Mouse (Mus musculus): Measurements from ENCODE around the gene Rerg. TPM values are rescaled to one million over a fixed set of nuclear protein-coding genes. Genes with fewer than 3 reads are reported as not detected.
A peak's percentile ranks its signal among the peaks of the same experiment; 100 is the strongest.

Rerg gene
- polyA plus RNA-seq, 1 experiment from 2014 or later, result 39.4 TPM

- Histone ChIP-seq H3K4me1 (peaks cover 13% of the 10 kb centered on the region), H3K27ac (no peak overlapping the region), H3K36me3 (no peaks in the 10 kb centered on the region), H3K9me3 (no peaks in the 10 kb centered on the region), H3K4me3 (no peak overlapping the region), H3K4me2 (no peak overlapping the region), H3K27me3 (no peaks in the 10 kb centered on the region), H3K9ac (no peak overlapping the region)
- WGBS, result 55% methylated on average over 3 of the region's 3 CpGs
- no peak for ATAC-seq (ENCODE audit: insufficient number of reproducible peaks, low FRiP score, low TSS enrichment, low read depth)
Observed at GRCm38 (mm10) chr6:137125006-137125405, 45.3 kb downstream of the Rerg start.

GRCm38 (mm10) chr6:137116849-137117473, 53.3 kb downstream of the Rerg start:
- no peak overlapping the region for H3K4me3 ChIP-seq
- H3K4me2 ChIP-seq, result no peak overlapping the region
- H3K9me3 ChIP-seq, result no peaks in the 10 kb centered on the region
- peak overlapping the region; percentile 47; the same call in 1 of the 2 replicates for H3K27ac ChIP-seq
- H3K27me3 ChIP-seq, result no peaks in the 10 kb centered on the region
- no peak overlapping the region for H3K9ac ChIP-seq
- no peak for ATAC-seq (ENCODE audit: insufficient number of reproducible peaks, low FRiP score, low TSS enrichment, low read depth)
- no peaks in the 10 kb centered on the region for H3K36me3 ChIP-seq
- 53% methylated on average over 1 of the region's 1 CpGs for WGBS
- H3K4me1 ChIP-seq, result peaks cover 9% of the 10 kb centered on the region; the same call in 1 of the 2 replicates

- Histone ChIP-seq H3K4me2 (no peak overlapping the region), H3K4me1 (peaks cover 28% of the 10 kb centered on the region), H3K4me3 (no peak overlapping the region), H3K27ac (no peak overlapping the region), H3K27me3 (no peaks in the 10 kb centered on the region), H3K9me3 (no peaks in the 10 kb centered on the region), H3K9ac (no peak overlapping the region), H3K36me3 (no peaks in the 10 kb centered on the region)
- WGBS, result 83% methylated on average over 7 of the region's 7 CpGs
- ATAC-seq (ENCODE audit: insufficient number of reproducible peaks, low FRiP score, low TSS enrichment, low read depth), result no peak
Observed at GRCm38 (mm10) chr6:137114859-137115258, 55.4 kb downstream of the Rerg start.

- Histone ChIP-seq H3K9ac (no peak overlapping the region), H3K4me3 (no peak overlapping the region), H3K9me3 (no peaks in the 10 kb centered on the region), H3K4me2 (no peak overlapping the region), H3K36me3 (no peaks in the 10 kb centered on the region), H3K4me1 (peaks cover 29% of the 10 kb centered on the region), H3K27ac (peak overlapping the region; percentile 81), H3K27me3 (no peaks in the 10 kb centered on the region)
- ATAC-seq (ENCODE audit: insufficient number of reproducible peaks, low FRiP score, low TSS enrichment, low read depth), result no peak
- WGBS, result 78% methylated on average over 9 of the region's 9 CpGs
Observed at GRCm38 (mm10) chr6:137111266-137111813, 59.0 kb downstream of the Rerg start.

- H3K4me2 ChIP-seq, result 0 out of 2 replicates have a peak overlapping the region, but pooled peaks have one; percentile 29
- ATAC-seq (ENCODE audit: insufficient number of reproducible peaks, low FRiP score, low TSS enrichment, low read depth), result peak; percentile 75
Observed at GRCm38 (mm10) chr6:137110778-137111174, 59.5 kb downstream of the Rerg start.

GRCm38 (mm10) chr6:137109811-137110777, 60.2 kb downstream of the Rerg start:
- H3K4me1 ChIP-seq, result peaks cover 29% of the 10 kb centered on the region
- H3K27me3 ChIP-seq, result no peaks in the 10 kb centered on the region
- H3K27ac ChIP-seq, result peak overlapping the region; percentile 81
- H3K36me3 ChIP-seq, result no peaks in the 10 kb centered on the region
- peak overlapping the region; percentile 29; the same call in 1 of the 2 replicates for H3K4me2 ChIP-seq
- H3K9ac ChIP-seq, result no peak overlapping the region
- no peaks in the 10 kb centered on the region for H3K9me3 ChIP-seq
- H3K4me3 ChIP-seq, result no peak overlapping the region
- 30% methylated on average over 20 of the region's 20 CpGs for WGBS
- peak; percentile 73 for ATAC-seq (ENCODE audit: insufficient number of reproducible peaks, low FRiP score, low TSS enrichment, low read depth)

More at GRCm38 (mm10) chr6:137110778-137111174, 59.5 kb downstream of the Rerg start:
- Histone ChIP-seq H3K9me3 (no peaks in the 10 kb centered on the region), H3K27ac (peak overlapping the region; percentile 81), H3K36me3 (no peaks in the 10 kb centered on the region), H3K27me3 (no peaks in the 10 kb centered on the region), H3K9ac (no peak overlapping the region), H3K4me3 (no peak overlapping the region), H3K4me1 (peaks cover 29% of the 10 kb centered on the region)
- WGBS, result 37% methylated on average over 6 of the region's 6 CpGs

- no peaks in the 10 kb centered on the region for H3K36me3 ChIP-seq
- no peak for ATAC-seq (ENCODE audit: insufficient number of reproducible peaks, low FRiP score, low TSS enrichment, low read depth)
Observed at GRCm38 (mm10) chr6:137105285-137105684, 65.0 kb downstream of the Rerg start.

GRCm38 (mm10) chr6:137102662-137103179, 67.6 kb downstream of the Rerg start:
- H3K27me3 ChIP-seq, result no peaks in the 10 kb centered on the region
- ATAC-seq (ENCODE audit: insufficient number of reproducible peaks, low FRiP score, low TSS enrichment, low read depth), result no peak
- no peaks in the 10 kb centered on the region for H3K36me3 ChIP-seq
- H3K4me3 ChIP-seq, result no peak overlapping the region
- no peak overlapping the region for H3K9ac ChIP-seq
- WGBS, result 14% methylated on average over 10 of the region's 10 CpGs
- no peaks in the 10 kb centered on the region for H3K9me3 ChIP-seq
- peak overlapping the region; percentile 19; the same call in 1 of the 2 replicates for H3K27ac ChIP-seq
- no peak overlapping the region for H3K4me2 ChIP-seq
- peaks cover 30% of the 10 kb centered on the region for H3K4me1 ChIP-seq

More at GRCm38 (mm10) chr6:137105285-137105684, 65.0 kb downstream of the Rerg start:
- 62% methylated on average over 4 of the region's 4 CpGs for WGBS
- Histone ChIP-seq H3K9ac (no peak overlapping the region), H3K4me2 (no peak overlapping the region), H3K4me1 (peaks cover 28% of the 10 kb centered on the region), H3K27ac (no peak overlapping the region), H3K9me3 (no peaks in the 10 kb centered on the region), H3K27me3 (no peaks in the 10 kb centered on the region), H3K4me3 (no peak overlapping the region)

GRCm38 (mm10) chr6:137101886-137102661, 68.2 kb downstream of the Rerg start:
- Histone ChIP-seq H3K9ac (no peak overlapping the region), H3K4me2 (no peak overlapping the region), H3K27ac (peak overlapping the region; percentile 19), H3K9me3 (no peaks in the 10 kb centered on the region), H3K4me1 (peaks cover 32% of the 10 kb centered on the region), H3K4me3 (no peak overlapping the region), H3K36me3 (no peaks in the 10 kb centered on the region), H3K27me3 (no peaks in the 10 kb centered on the region)
- 63% methylated on average over 7 of the region's 7 CpGs for WGBS
- ATAC-seq (ENCODE audit: insufficient number of reproducible peaks, low FRiP score, low TSS enrichment, low read depth), result no peak

GRCm38 (mm10) chr6:137100259-137100658, 70.0 kb downstream of the Rerg start:
- no peaks in the 10 kb centered on the region for H3K36me3 ChIP-seq
- no peak overlapping the region for H3K4me3 ChIP-seq
- no peak for ATAC-seq (ENCODE audit: insufficient number of reproducible peaks, low FRiP score, low TSS enrichment, low read depth)
- H3K4me1 ChIP-seq, result peaks cover 32% of the 10 kb centered on the region
- no peak overlapping the region for H3K4me2 ChIP-seq
- no peaks in the 10 kb centered on the region for H3K9me3 ChIP-seq
- WGBS, result 18% methylated on average over 2 of the region's 2 CpGs
- no peak overlapping the region for H3K9ac ChIP-seq
- H3K27ac ChIP-seq, result no peak overlapping the region; the same call in 1 of the 2 replicates
- H3K27me3 ChIP-seq, result no peaks in the 10 kb centered on the region

Data from limb, embryonic 15.5 days (tissue).